Mouse (Mus musculus) forebrain, embryonic 16.5 days (tissue): ENCODE measurements around the gene Mrps9. TPM values are rescaled to one million over a fixed set of nuclear protein-coding genes. Genes with fewer than 3 reads are reported as not detected.
"Not testable (repeated sequence)": the region's sequence is repeated elsewhere in the genome, so short reads cannot be mapped to it uniquely, and the experiment has no call there.

Experiments
- ATAC-seq: fragments of 200-750 bp; cut with Nextera tagmentation; 2 replicates; pipeline ENCODE4 v1.8.0; 2017; ENCODE audit warnings: mild to moderate bottlenecking, moderate library complexity
- H3K27ac ChIP-seq: fragments of 300-500 bp; sonication (generic); 2 replicates; pipeline ENCODE4 v1.5.1; 2014; ENCODE audit warnings: low read length, control low read depth
- H3K27me3 ChIP-seq: fragments of 300-500 bp; sonication (generic); replicated peaks from 2 replicates; pipeline ENCODE4 v1.6.1; 2014; ENCODE audit warnings: low read length; ENCODE audit not compliant: control insufficient read depth, insufficient read depth
- H3K36me3 ChIP-seq: fragments of 300-500 bp; sonication (generic); 2 replicates; pipeline ENCODE4 v1.6.1; 2014; ENCODE audit not compliant: control insufficient read depth, insufficient read depth
- H3K4me1 ChIP-seq: fragments of 300-500 bp; sonication (generic); replicated peaks from 2 replicates; pipeline ENCODE4 v1.6.1; 2014; ENCODE audit warnings: low read length; ENCODE audit not compliant: control insufficient read depth, insufficient read depth
- H3K4me2 ChIP-seq: fragments of 300-500 bp; sonication (generic); 2 replicates; pipeline ENCODE4 v1.6.1; 2014; ENCODE audit warnings: mild to moderate bottlenecking, low read length, control low read depth
- H3K4me3 ChIP-seq: fragments of 300-500 bp; sonication (generic); replicated peaks from 2 replicates; pipeline ENCODE4 v1.5.1; 2014; ENCODE audit warnings: mild to moderate bottlenecking, low read length, control low read depth
- H3K9ac ChIP-seq: fragments of 300-500 bp; sonication (generic); replicated peaks from 2 replicates; pipeline ENCODE4 v1.6.1; 2014; ENCODE audit warnings: low read depth, low read length, control low read depth
- H3K9me3 ChIP-seq: fragments of 300-500 bp; sonication (generic); 2 replicates; pipeline ENCODE4 v1.6.1; 2016; ENCODE audit warnings: low read length; ENCODE audit not compliant: control insufficient read depth
- WGBS: fragments of 180-500 bp; shearing (Covaris S2); extraction: QIAGEN DNeasy Blood & Tissue Kit; methylation state at CpG from one replicate; pipeline ENCODE4 v1.1.7; 2014; 5-methylcytosine and 5-hydroxymethylcytosine counted together
- polyA plus RNA-seq: library from polyadenylated mRNA; unstranded; fragments of >200 nt; fragmentation: Nextera tagmentation; extraction: Ambion mirVana; gene quantifications from 2 replicates; pipeline ENCODE4 v1.2.1, GENCODE M21; 2015

Mrps9 gene
- polyA plus RNA-seq, 1 experiment from 2014 or later: 33.5 TPM

DNA sequence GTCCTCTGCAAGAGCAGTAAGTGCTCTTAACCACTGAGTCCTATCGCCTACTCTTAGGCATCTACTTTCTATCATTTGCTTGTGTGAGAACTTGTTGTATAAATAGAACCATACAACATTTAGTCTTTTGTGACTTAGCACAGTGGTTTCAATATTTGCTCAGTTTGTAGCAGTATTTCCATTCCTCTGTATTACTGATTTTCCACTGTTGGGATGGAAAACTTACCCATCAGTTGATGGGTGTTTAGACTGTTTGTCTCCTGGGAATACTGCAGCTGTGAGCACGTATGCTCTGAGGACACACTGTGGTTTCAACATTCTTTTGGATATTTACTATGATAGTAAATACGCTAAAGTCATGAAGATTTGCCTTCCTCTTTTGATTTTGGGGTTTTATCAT lies 16.2 kb downstream of the Mrps9 start:
- WGBS: 98% methylated on average over 3 of the region's 3 CpGs
- Histone ChIP-seq H3K27ac (no peak overlapping the region), H3K4me3 (no peak overlapping the region), H3K9ac (no peak overlapping the region), H3K4me1 (no peaks in the 10 kb centered on the region), H3K36me3 (no peaks in the 10 kb centered on the region; the same call in 1 of the 2 replicates), H3K27me3 (no peaks in the 10 kb centered on the region), H3K4me2 (no peak overlapping the region), H3K9me3 (no peaks in the 10 kb centered on the region)
- ATAC-seq: no peak

DNA sequence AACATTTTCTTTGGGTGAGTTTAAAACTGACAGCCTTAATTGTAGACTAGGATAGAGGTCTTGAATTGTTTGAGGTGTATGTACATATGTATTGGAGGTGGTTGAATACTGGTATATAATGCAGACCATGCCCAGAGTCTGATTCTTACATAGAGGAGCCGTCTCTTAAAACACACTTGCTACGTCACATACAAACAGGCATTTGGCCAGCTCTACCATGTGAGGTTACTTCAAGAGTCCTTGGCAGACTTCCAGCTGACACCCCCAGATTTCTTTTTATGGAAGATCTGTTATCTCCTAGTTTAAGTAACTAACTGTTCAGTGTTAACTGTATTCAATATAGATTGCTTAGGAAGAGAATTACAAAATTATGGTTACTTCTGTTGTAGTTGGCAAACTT lies 23.1 kb downstream of the Mrps9 start:
- WGBS: 44% methylated on average over 2 of the region's 2 CpGs
- Histone ChIP-seq H3K36me3 (no peaks in the 10 kb centered on the region), H3K4me2 (no peak overlapping the region), H3K4me3 (no peak overlapping the region), H3K9ac (no peak overlapping the region), H3K27me3 (no peaks in the 10 kb centered on the region), H3K4me1 (peaks cover 6% of the 10 kb centered on the region), H3K27ac (no peak overlapping the region), H3K9me3 (no peaks in the 10 kb centered on the region)
- ATAC-seq: no peak

DNA sequence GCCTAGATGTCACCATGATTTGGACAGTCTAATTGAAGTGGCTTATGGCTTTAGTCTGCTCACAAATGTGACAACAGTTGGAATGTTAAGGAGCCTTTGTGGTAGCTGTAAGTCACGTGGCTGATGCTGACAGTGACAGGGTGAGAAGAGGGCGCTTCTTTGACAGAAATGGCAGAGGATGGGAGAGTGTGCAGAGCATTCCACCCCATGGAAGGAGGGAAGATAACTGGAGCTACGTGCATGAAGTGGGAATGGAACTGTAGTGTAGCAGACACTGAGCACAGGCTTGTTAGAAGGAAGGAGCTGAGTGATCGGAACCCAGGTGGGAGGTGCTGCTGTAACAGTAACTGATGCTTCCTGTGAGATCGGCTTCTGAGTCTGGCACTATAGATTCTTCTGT lies 24.2 kb downstream of the Mrps9 start:
- Histone ChIP-seq H3K9ac (no peak overlapping the region), H3K4me2 (no peak overlapping the region), H3K27ac (no peak overlapping the region), H3K9me3 (no peaks in the 10 kb centered on the region), H3K4me3 (no peak overlapping the region), H3K36me3 (no peaks in the 10 kb centered on the region), H3K4me1 (peaks cover 6% of the 10 kb centered on the region), H3K27me3 (no peaks in the 10 kb centered on the region)
- 75% methylated on average over 5 of the region's 5 CpGs for WGBS
- ATAC-seq: no peak

DNA sequence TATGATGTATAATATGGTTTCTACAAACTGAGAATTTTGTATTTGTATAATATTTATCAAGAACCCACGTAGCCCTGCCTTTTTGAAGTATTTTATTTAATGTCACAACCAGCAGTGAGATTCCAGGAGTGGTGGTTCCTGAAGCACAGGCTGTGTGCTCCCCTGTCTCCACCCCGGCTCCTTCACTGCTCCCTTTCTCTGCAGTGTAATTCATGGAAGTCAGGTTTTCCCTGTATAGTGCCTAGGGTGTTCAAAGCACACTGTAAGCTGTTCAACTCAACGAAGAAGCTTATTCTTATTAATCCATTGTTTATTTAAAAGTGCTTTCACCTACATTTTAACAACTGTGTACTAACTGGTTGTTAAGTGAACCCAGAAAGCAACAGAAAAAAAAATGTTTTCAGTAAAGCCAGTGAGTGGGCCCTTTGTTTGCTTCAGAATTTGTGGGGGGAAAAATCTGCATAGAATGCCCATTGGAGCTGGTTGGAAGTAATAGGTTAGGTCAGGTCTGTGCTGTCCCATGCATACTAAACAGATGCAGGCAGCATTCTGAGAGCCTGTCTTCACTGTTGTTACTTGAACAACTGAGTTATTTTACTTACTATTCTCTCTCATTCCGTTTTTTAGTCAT lies 25.5 kb downstream of the Mrps9 start:
- H3K4me2 ChIP-seq: no peak overlapping the region
- H3K4me3 ChIP-seq: no peak overlapping the region
- H3K9ac ChIP-seq: no peak overlapping the region
- H3K4me1 ChIP-seq: peaks cover 6% of the 10 kb centered on the region
- H3K9me3 ChIP-seq: no peaks in the 10 kb centered on the region
- no peaks in the 10 kb centered on the region for H3K36me3 ChIP-seq
- no peak overlapping the region for H3K27ac ChIP-seq
- no peaks in the 10 kb centered on the region for H3K27me3 ChIP-seq
- peak; percentile 52 for ATAC-seq
- 54% methylated on average over 4 of the region's 4 CpGs for WGBS

DNA sequence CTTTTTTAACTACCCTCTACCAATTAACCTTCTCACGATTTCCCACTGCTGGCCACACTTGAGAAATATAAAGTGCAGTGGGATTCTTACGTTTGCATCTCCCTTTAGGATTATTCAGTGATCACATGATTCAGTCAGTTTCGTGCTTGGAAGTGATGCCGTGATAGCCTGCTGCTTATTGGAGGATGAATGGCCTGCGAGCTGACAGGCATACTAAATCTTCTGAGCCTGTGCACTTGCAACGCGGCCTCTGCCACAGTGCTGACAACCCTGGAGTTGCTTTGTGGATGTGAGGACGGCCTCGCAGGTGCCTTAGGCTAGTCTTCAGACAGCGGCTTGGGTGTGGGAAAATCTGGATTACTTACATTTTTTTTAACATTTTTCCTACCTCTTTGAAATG lies 26.2 kb downstream of the Mrps9 start:
- Histone ChIP-seq H3K4me2 (peak overlapping the region; percentile 16), H3K4me3 (no peak overlapping the region), H3K9ac (no peak overlapping the region), H3K4me1 (peaks cover 6% of the 10 kb centered on the region), H3K36me3 (no peaks in the 10 kb centered on the region), H3K9me3 (no peaks in the 10 kb centered on the region), H3K27ac (0 out of 2 replicates have a peak overlapping the region, but pooled peaks have one; percentile 6), H3K27me3 (no peaks in the 10 kb centered on the region)
- peak; percentile 81 for ATAC-seq
- 45% methylated on average over 10 of the region's 10 CpGs for WGBS

DNA sequence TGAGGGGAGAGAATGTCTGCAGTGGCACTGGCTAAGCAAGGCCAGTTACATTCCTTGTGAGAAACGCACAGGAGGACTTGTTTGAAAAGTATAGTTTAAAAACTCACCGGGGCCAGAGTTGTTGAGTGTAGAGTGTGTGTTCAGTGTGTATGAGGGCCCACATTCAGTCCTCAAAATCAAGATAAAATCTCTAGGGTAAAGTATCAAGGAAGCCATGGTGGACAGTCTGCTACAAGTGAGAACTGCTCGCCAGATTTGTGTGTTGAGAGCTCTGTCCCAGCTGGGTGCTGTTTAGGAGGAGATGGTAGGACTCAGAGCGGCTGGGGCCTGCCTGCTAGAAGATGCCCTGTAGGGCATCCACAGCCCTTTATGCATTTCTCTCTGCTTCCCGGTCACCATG lies 27.8 kb downstream of the Mrps9 start:
- no peaks in the 10 kb centered on the region for H3K36me3 ChIP-seq
- no peaks in the 10 kb centered on the region for H3K9me3 ChIP-seq
- no peak overlapping the region for H3K4me2 ChIP-seq
- no peak for ATAC-seq
- no peak overlapping the region for H3K4me3 ChIP-seq
- 88% methylated on average over 5 of the region's 5 CpGs for WGBS
- H3K9ac ChIP-seq: no peak overlapping the region
- H3K27me3 ChIP-seq: no peaks in the 10 kb centered on the region
- H3K27ac ChIP-seq: no peak overlapping the region
- peaks cover 6% of the 10 kb centered on the region for H3K4me1 ChIP-seq

DNA sequence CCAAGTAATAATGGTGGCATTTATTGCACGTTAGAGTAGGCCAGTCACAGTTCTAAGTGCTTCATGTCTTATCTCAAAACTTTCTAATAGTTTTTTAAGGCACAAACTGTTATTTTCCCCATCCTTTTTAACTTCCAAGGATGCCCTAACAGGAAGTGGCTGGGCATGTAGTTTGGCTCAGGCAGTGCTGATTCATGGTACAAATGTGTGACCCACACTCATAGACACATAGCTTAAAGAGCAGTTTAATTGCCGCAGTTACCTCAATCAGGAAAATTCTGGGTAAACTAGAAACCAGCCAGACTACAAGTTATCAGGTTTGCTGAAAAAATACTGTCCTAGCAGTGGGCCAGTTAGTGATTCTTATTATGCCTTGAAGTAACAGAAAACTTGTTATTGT lies 31.2 kb downstream of the Mrps9 start:
- WGBS: 86% methylated on average over 2 of the region's 2 CpGs
- ATAC-seq: no peak
- Histone ChIP-seq H3K4me1 (peaks cover 1% of the 10 kb centered on the region; the same call in 1 of the 2 replicates), H3K4me2 (no peak overlapping the region), H3K27ac (no peak overlapping the region), H3K9me3 (no peaks in the 10 kb centered on the region), H3K9ac (no peak overlapping the region), H3K27me3 (no peaks in the 10 kb centered on the region), H3K4me3 (no peak overlapping the region), H3K36me3 (no peaks in the 10 kb centered on the region)

DNA sequence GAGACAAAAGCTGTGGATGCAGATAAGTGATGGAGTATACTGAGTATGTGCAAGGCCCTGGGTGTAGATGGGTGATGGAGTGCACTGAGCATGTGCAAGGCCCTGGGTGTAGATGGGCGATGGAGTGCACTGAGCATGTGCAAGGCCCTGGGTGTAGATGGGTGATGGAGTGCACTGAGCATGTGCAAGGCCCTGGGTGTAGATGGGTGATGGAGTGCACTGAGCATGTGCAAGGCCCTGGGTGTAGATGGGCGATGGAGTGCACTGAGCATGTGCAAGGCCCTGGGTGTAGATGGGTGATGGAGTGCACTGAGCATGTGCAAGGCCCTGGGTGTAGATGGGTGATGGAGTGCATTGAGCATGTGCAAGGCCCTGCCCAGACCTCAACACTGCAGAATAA lies 32.4 kb downstream of the Mrps9 start:
- not testable (repeated sequence) for H3K27ac ChIP-seq, H3K4me1 ChIP-seq, H3K9me3 ChIP-seq, H3K9ac ChIP-seq, H3K4me2 ChIP-seq, H3K27me3 ChIP-seq, H3K4me3 ChIP-seq, ATAC-seq, H3K36me3 ChIP-seq
- 100% methylated on average over 1 of the region's 2 CpGs for WGBS

DNA sequence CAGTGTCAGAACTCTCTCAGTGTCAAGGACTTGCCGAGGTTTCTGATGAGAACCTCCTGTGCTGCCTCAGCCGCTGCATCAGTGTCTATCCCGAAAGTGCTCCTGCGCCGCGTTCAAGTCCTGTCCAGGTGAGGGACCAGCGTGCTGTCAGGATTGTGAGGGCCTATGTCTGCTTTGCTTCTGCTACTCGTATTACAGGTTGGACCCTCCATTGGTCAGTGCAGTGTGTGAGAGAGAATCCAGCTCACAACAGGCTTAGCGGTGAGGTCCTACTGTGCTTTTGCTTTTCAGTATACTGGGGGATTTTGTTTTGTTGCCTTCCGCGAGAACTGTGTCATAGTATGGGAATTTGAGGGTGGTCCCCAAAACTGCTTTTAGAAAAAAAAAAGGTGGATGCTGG lies 36.8 kb downstream of the Mrps9 start:
- H3K9ac ChIP-seq: no peak overlapping the region
- H3K4me1 ChIP-seq: peaks cover 15% of the 10 kb centered on the region
- H3K9me3 ChIP-seq: no peaks in the 10 kb centered on the region
- 85% methylated on average over 11 of the region's 11 CpGs for WGBS
- no peak overlapping the region for H3K27ac ChIP-seq
- ATAC-seq: no peak
- H3K36me3 ChIP-seq: no peaks in the 10 kb centered on the region
- no peaks in the 10 kb centered on the region for H3K27me3 ChIP-seq
- no peak overlapping the region for H3K4me2 ChIP-seq
- H3K4me3 ChIP-seq: no peak overlapping the region
